Mouse (Mus musculus): ENCODE data around the gene Ston2.
"Not testable (repeated sequence)": the region's sequence is repeated elsewhere in the genome, so short reads cannot be mapped to it uniquely, and the experiment has no call there.

Ston2 gene

GRCm38 (mm10) chr12:91751893-91752597 is 36.1 kb downstream of the Ston2 start:
- no peak for DNase-seq (ENCODE audit: low read depth, low spot score)

- DNase-seq (ENCODE audit: low read depth, low spot score) = no peak
Observed at GRCm38 (mm10) chr12:91749543-91750184, 38.5 kb downstream of the Ston2 start.

GRCm38 (mm10) chr12:91748241-91748865 is 39.8 kb downstream of the Ston2 start:
- no peak for DNase-seq (ENCODE audit: low read depth, low spot score)

GRCm38 (mm10) chr12:91746839-91747238 is 41.3 kb downstream of the Ston2 start:
- not testable (repeated sequence) for DNase-seq (ENCODE audit: low read depth, low spot score)

- no peak for DNase-seq (ENCODE audit: low read depth, low spot score)
Observed at GRCm38 (mm10) chr12:91745758-91746290, 42.4 kb downstream of the Ston2 start.

- DNase-seq (ENCODE audit: low read depth, low spot score) = no peak
Observed at GRCm38 (mm10) chr12:91744091-91744490, 44.1 kb downstream of the Ston2 start.

GRCm38 (mm10) chr12:91742916-91743315 is 45.3 kb downstream of the Ston2 start:
- DNase-seq (ENCODE audit: low read depth, low spot score) = no peak

- no peak for DNase-seq (ENCODE audit: low read depth, low spot score)
Observed at GRCm38 (mm10) chr12:91738381-91738780, 49.8 kb downstream of the Ston2 start.

- no peak for DNase-seq (ENCODE audit: low read depth, low spot score)
Observed at GRCm38 (mm10) chr12:91736221-91736980, 51.8 kb downstream of the Ston2 start.

GRCm38 (mm10) chr12:91734246-91735027 is 53.8 kb downstream of the Ston2 start:
- DNase-seq (ENCODE audit: low read depth, low spot score) = no peak

- no peak for DNase-seq (ENCODE audit: low read depth, low spot score)
Observed at GRCm38 (mm10) chr12:91732729-91733448, 55.3 kb downstream of the Ston2 start.

GRCm38 (mm10) chr12:91726202-91726601 is 62.0 kb downstream of the Ston2 start:
- no peak for DNase-seq (ENCODE audit: low read depth, low spot score)

GRCm38 (mm10) chr12:91723912-91724311 is 64.3 kb downstream of the Ston2 start:
- DNase-seq (ENCODE audit: low read depth, low spot score) = no peak

GRCm38 (mm10) chr12:91719134-91719533 is 69.1 kb downstream of the Ston2 start:
- no peak for DNase-seq (ENCODE audit: low read depth, low spot score)

- DNase-seq (ENCODE audit: low read depth, low spot score) = no peak
Observed at GRCm38 (mm10) chr12:91715686-91716085, 72.5 kb downstream of the Ston2 start.

- DNase-seq (ENCODE audit: low read depth, low spot score) = no peak
Observed at GRCm38 (mm10) chr12:91713358-91713757, 74.8 kb downstream of the Ston2 start.

GRCm38 (mm10) chr12:91711655-91712054 is 76.5 kb downstream of the Ston2 start:
- DNase-seq (ENCODE audit: low read depth, low spot score) = no peak

GRCm38 (mm10) chr12:91710876-91711275 is 77.3 kb downstream of the Ston2 start:
- DNase-seq (ENCODE audit: low read depth, low spot score) = no peak

- DNase-seq (ENCODE audit: low read depth, low spot score) = no peak
Observed at GRCm38 (mm10) chr12:91709634-91710033, 78.6 kb downstream of the Ston2 start.

GRCm38 (mm10) chr12:91709232-91709631 is 79.0 kb downstream of the Ston2 start:
- no peak for DNase-seq (ENCODE audit: low read depth, low spot score)
